Mouse (Mus musculus) ES-E14 (cell line): Measurements from ENCODE around the gene Adh1. TPM values are rescaled to one million over a fixed set of nuclear protein-coding genes. Genes with fewer than 3 reads are reported as not detected.

Experiments used
- DNase-seq: peaks from one replicate; pipeline ENCODE4 v3.0.0-alpha.2; 2013; ENCODE audit warnings: low read depth, low spot score
- H3K27ac ChIP-seq: 2 replicates; pipeline ENCODE4 v1.5.1; 2012; ENCODE audit warnings: low read depth, mild to moderate bottlenecking, low read length, moderate library complexity, mixed read lengths; ENCODE audit not compliant: poor library complexity, insufficient read depth, severe bottlenecking
- H3K36me3 ChIP-seq: 2 replicates; pipeline ENCODE4 v1.6.1; 2012; ENCODE audit warnings: mild to moderate bottlenecking, low read length, moderate library complexity, mixed read lengths; ENCODE audit not compliant: control insufficient read depth, poor library complexity, insufficient read depth, severe bottlenecking
- H3K4me1 ChIP-seq, 2 experiments: fragments of 150-350 bp in 1 of 2; sonication (generic) in 1 of 2; 2 replicates each; pipeline ENCODE4 v1.6.1; 2012; ENCODE audit warnings: low read length in 2 of 2, mild to moderate bottlenecking in 1 of 2, mixed read lengths in 1 of 2; ENCODE audit not compliant: control insufficient read depth in 2 of 2, insufficient read depth in 2 of 2, poor library complexity in 1 of 2
- H3K4me3 ChIP-seq, 2 experiments: fragments of 150-350 bp in 1 of 2; sonication (generic) in 1 of 2; 2 replicates each; pipeline ENCODE4 v1.5.1; 2012; ENCODE audit warnings: low read length in 2 of 2, low read depth in 1 of 2, mild to moderate bottlenecking in 1 of 2, mixed read lengths in 1 of 2; ENCODE audit not compliant: insufficient read depth in 1 of 2, poor library complexity in 1 of 2, severe bottlenecking in 1 of 2
- H3K9ac ChIP-seq: 2 replicates; pipeline ENCODE4 v1.6.1; 2012; ENCODE audit warnings: low read depth, mild to moderate bottlenecking, low read length, mixed read lengths; ENCODE audit not compliant: poor library complexity, insufficient read depth, severe bottlenecking
- H3K9me3 ChIP-seq: fragments of 150-350 bp; sonication (generic); 2 replicates; pipeline ENCODE4 v1.6.1; 2012; ENCODE audit warnings: low read depth, mild to moderate bottlenecking, low read length; ENCODE audit not compliant: control insufficient read depth, insufficient read depth
- CHD2 ChIP-seq: IDR thresholded peaks from 2 replicates; pipeline ENCODE4 v1.6.1; 2014; ENCODE audit warnings: mild to moderate bottlenecking, low read depth, low read length, inconsistent platforms
- HCFC1 ChIP-seq: IDR thresholded peaks from 2 replicates; pipeline ENCODE4 v1.6.1; 2012; ENCODE audit warnings: low read length, inconsistent platforms, borderline replicate concordance; ENCODE audit not compliant: insufficient read depth
- MAFK ChIP-seq: IDR thresholded peaks from 2 replicates; pipeline ENCODE4 v1.6.1; 2014; ENCODE audit warnings: mild to moderate bottlenecking, low read depth, low read length, inconsistent platforms; ENCODE audit not compliant: insufficient read depth
- ZC3H11A ChIP-seq: IDR thresholded peaks from 2 replicates; pipeline ENCODE4 v1.6.1; 2012; ENCODE audit warnings: low read depth, mild to moderate bottlenecking, inconsistent platforms, low read length, borderline replicate concordance
- ZNF384 ChIP-seq: IDR thresholded peaks from 2 replicates; pipeline ENCODE4 v1.6.1; 2012; ENCODE audit warnings: low read depth, low read length, inconsistent platforms
- in situ Hi-C, 2 experiments: fragments of 600-800 bp; cut with MboI; formaldehyde crosslinking; loops; one replicate each; pipeline ENCODE4 v1.15.1; 2025; ENCODE audit warnings: low sequenced_read_pairs in 2 of 2, inconsistent platforms in 1 of 2; ENCODE audit not compliant: unreplicated experiment in 2 of 2
- total RNA-seq: library from RNA; depleted of rRNA; stranded (reverse); fragments of 300-350 nt; gene quantifications from 2 replicates; pipeline ENCODE4 v1.2.3, GENCODE M21; 2012

Gene Adh1
- total RNA-seq, 1 experiment = 0.36 TPM

DNA sequence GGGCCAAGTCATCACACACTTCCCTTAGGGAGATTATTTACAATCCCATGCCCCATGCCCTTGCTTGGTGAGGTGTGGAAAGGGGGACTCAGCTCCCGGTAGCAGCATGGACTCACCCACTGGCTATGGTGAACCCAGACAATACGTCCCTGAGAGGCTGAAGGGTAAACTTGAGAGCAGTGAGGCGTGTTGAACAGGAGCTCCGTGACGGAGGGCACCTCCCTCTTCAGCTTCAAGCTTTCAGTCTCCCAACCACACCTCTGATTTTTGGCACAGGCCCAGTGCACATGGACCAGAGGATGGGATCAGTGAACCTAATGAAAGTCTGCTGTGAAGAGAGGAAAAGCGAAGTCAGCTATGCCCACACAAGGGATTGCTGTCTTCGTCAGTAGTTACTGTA lies 12.8 kb upstream of the Adh1 start:
- no peak overlapping the region for H3K27ac ChIP-seq
- TF ChIP-seq ZC3H11A (no peak), MAFK (no peak), HCFC1 (no peak), CHD2 (no peak), ZNF384 (no peak)
- in situ Hi-C loops = no loop called here

DNA sequence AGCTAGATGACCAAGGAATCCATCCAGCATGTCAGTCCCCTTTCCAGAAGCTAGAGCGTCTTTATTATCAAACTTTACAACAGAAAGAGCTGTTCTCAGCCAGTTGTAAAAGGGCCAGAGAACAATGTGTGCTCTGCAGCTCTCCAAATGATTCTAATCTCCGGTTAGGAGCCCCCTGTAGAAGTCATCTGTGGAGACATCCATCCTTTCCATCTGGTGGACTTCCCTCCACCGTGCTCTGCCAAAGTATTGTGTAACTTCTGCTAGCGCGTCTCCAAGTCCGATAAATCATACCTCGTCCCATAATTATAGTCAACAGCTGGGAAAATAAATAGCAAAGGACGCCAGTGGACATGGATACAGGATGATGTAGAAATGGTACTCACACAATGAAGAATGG lies 12.0 kb upstream of the Adh1 start:
- no peaks in the 10 kb centered on the region for H3K9me3 ChIP-seq
- no peak overlapping the region for H3K27ac ChIP-seq
- DNase-seq = no peak
- in situ Hi-C loops = no loop called here
- no peak overlapping the region for H3K4me3 ChIP-seq
- TF ChIP-seq ZC3H11A (no peak), MAFK (no peak), ZNF384 (no peak), HCFC1 (no peak), CHD2 (no peak)
- no peak overlapping the region for H3K9ac ChIP-seq
- H3K4me1 ChIP-seq = no peaks in the 10 kb centered on the region
- no peaks in the 10 kb centered on the region for H3K36me3 ChIP-seq

More for the DNA sequence above, 12.8 kb upstream of the Adh1 start:
- Histone ChIP-seq H3K9ac (no peak overlapping the region), H3K4me1 (no peaks in the 10 kb centered on the region), H3K4me3 (no peak overlapping the region), H3K36me3 (no peaks in the 10 kb centered on the region), H3K9me3 (no peaks in the 10 kb centered on the region)
- no peak for DNase-seq

DNA sequence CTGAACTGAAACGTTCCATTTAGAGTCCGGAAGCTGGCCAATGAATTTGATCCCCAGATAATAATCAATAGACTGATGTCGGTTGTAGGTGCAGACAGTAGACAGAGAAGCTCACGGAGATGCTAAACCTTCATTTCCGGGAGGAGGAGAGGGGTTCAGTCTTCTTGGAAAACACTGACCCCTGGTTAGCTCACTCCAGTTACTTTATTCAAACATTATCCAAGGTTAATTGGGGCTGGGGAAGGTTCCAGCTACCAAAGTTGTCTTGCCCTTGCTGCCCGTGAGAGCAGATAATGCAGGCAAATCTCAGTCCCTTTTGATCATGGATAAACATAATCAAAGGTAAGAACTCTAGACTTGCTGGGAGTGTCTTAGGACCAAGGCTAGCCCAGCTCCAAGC lies 9.6 kb upstream of the Adh1 start:
- H3K9ac ChIP-seq = no peak overlapping the region
- in situ Hi-C loops = no loop called here
- no peaks in the 10 kb centered on the region for H3K36me3 ChIP-seq
- H3K27ac ChIP-seq = no peak overlapping the region
- TF ChIP-seq CHD2 (no peak), MAFK (no peak), HCFC1 (no peak), ZNF384 (no peak), ZC3H11A (no peak)
- no peak overlapping the region for H3K4me3 ChIP-seq
- H3K9me3 ChIP-seq = no peaks in the 10 kb centered on the region
- H3K4me1 ChIP-seq = no peaks in the 10 kb centered on the region
- DNase-seq = no peak

DNA sequence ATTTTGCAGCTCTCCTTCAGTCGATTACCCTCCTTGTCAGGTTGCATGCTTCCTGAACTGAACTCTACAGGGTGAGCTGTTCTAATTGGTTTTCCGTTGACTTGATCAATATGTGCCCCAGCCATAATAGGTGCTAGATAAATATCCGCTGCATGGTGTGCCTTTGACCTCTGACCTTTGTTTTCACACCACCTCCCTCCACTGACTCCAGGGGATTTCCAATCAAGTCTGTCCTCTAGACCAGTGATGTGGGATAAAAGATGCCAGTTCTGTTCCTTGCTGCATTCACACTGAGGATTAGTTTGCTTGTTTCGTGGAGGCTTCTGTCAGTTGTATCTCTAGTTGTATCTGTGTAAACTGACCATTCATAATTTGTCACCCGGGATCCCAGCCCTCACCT lies 6.6 kb upstream of the Adh1 start:
- TF ChIP-seq MAFK = no peak
- no peak for TF ChIP-seq ZNF384
- no peak for TF ChIP-seq ZC3H11A
- TF ChIP-seq HCFC1 = no peak
- TF ChIP-seq CHD2 = no peak
- in situ Hi-C loops = no loop called here
- H3K4me1 ChIP-seq = no peaks in the 10 kb centered on the region
- H3K9me3 ChIP-seq = no peaks in the 10 kb centered on the region
- H3K36me3 ChIP-seq = no peaks in the 10 kb centered on the region
- H3K4me3 ChIP-seq = no peak overlapping the region
- no peak overlapping the region for H3K9ac ChIP-seq
- H3K27ac ChIP-seq = no peak overlapping the region
- no peak for DNase-seq

DNA sequence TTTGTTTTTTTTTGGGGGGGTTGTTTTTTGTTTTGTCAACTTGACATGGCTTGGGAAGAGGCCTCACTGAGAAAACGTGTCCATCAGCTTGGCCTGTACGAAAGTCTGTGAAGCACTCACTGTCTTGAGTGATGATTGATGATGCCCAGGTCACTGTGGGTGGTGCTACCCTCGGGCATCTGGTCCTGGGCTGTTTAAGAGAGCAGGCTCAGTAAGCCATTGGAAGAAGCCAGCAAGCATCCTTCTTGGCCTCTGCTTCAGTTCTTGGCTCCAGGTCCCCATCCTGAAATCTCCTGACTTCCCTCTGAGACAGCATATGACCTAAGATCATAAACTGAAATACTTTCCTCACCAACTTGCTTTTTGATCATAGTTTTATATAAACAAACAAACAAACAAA lies 5.4 kb upstream of the Adh1 start:
- Histone ChIP-seq H3K9ac (no peak overlapping the region), H3K36me3 (no peaks in the 10 kb centered on the region), H3K4me1 (no peaks in the 10 kb centered on the region), H3K27ac (no peak overlapping the region), H3K9me3 (no peaks in the 10 kb centered on the region), H3K4me3 (no peak overlapping the region)
- DNase-seq = no peak
- TF ChIP-seq ZNF384 = no peak
- TF ChIP-seq CHD2 = no peak
- no peak for TF ChIP-seq MAFK
- TF ChIP-seq HCFC1 = no peak
- no peak for TF ChIP-seq ZC3H11A
- in situ Hi-C loops = no loop called here
